Mouse (Mus musculus): Measurements from ENCODE around the gene Epha10. TPM values are rescaled to one million over a fixed set of nuclear protein-coding genes. Genes with fewer than 3 reads are reported as not detected.

The Epha10 gene
- under 1 TPM in 1 of 2 experiments, not detected in 1; 0.09 TPM for total RNA-seq (2023)

DNA sequence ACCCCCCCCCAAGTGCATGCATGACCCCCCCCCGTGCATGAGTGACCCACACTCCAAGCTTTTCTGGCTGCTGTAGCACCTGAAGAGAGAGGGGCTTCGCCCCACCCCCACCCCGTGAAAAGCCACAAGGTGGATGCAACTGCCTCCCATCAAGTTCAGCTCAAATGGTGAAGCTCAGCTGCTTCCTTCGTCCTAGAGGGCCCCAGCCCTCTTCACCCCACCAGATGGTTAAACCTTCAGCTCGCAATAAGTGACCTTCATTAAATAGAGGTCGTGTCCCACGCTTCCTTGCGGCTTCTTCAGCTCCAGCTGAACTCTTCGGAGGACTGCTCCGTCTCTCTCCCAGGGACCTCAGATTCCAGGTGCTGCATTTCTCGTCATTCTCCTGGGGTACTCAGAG is at the start of gene Epha10:
TSS of gene Epha10 (plus strand) at position 301 of the 400 bp plus-strand sequence.

GRCm38 (mm10) chr4:124850261-124850913 is 30.3 kb upstream of the Epha10 start, which contains the start of gene Yrdc:
Yrdc (plus strand) TSS chr4:124850679.

DNA sequence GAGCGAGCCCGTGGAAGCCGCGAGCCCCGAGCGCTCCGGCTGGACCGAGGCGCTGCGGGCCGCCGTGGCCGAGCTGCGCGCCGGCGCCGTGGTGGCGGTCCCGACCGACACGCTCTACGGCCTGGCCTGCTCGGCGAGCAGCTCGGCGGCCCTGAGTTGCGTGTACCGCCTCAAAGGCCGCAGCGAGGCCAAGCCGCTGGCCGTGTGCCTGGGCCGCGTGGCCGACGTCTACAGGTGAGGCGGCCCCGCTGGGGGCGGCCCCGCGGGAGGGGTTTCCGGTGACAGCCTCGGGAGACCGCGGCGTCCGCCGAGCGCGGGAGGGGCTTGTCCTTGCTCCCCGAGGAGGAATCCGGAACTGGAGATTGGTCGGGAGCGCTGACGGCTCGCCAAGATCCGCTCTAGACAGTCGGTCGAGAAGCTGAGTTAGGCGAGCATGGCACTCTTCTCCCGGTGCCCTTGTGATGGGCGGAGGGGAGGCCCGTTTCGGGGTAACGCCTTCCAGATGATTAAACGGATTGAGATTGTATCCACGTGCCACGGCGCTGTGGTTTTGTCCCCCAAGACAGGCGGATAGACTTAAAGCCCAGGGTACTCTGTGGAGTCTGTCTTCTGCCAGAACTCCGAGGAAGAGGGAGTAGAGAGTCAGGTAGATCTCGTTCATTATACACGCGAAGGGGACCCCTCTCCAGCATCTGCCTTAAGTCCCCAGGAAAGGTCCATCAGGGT is 29.6 kb upstream of the Epha10 start, which contains the start of gene 1110065P20Rik:
TSS of gene 1110065P20Rik (minus strand) at position 264 of the 726 bp plus-strand sequence.

GRCm38 (mm10) chr4:124861283-124862188 is 19.2 kb upstream of the Epha10 start, which contains the start of gene Maneal:
Maneal (minus strand) TSS chr4:124862171.

DNA sequence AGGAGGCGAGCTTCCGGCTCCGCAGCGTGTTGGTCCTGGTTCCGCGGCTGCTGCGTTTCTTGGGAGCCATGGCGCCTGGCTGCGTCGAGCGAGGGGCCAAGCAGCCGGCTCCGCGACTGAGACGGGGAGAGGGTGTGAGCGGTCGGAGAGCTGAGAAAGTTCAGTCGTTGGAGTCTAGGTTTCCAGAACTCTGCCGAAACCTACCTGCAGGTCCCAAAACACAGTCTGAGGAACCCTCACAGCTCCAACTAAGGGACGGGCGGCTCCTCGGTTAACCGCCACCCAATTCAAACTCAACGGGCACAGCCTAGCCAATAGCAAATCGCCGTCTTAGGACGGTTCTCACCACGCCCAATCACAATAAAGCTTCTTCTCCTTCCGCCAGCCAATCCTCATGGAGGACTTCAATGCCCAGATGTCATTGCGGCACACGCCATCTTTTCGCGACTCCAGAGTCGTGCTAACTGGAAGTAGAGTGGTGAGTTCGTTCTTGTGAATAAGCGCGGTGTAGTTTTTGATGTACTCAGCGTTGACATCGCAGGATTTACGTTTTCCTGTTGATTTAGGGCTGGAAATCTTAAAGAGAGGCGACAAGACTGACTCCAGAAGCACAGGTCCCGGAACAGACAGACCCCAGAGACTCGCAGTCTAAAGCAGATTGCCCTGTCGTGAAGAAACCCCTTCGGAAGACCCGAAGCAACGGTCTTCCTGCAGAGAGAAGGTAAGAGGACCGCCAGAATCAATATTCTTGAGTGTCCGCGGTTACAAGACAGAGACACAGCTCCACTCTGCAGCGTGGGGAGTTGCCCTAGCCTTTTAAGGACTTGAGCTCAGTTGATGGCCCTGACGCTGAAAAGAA is 56.1 kb downstream of the Epha10 start, which contains the start of gene 9930104L06Rik:
TSS of gene 9930104L06Rik (plus strand) at position 436 of the 859 bp plus-strand sequence.

DNA sequence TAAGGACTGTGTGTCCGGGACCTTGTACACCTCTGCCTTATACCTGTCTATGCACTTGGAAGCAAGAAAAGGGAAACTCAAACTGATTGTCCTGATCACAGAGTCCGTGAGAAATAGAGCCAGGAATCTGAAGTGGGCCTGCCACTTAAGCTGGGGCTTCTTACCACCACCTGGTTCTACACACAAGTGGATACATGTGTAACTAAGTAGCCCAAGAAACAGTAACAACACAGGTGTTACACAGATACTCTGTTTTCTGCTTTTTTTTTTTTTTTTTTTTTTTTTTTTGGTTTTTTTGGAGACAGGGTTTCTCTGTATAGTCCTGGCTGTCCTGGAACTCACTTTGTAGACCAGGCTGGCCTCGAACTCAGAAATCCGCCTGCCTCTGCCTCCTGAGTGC is 58.5 kb downstream of the Epha10 start, which contains the start of gene Cdca8:
TSS of gene Cdca8 (minus strand) at position 101 of the 400 bp plus-strand sequence.

Other genes with a start within 250 kb of the Epha10 start
- not detected for gene Pou3f1, start 224.1 kb upstream of the Epha10 start, total RNA-seq (2023)
- gene Utp11, start 187.3 kb upstream of the Epha10 start, total RNA-seq (2023) = 10 to 100 TPM; 12.2 to 13.3 TPM
- 10 to 100 TPM; 26.8 to 31.2 TPM for gene Fhl3, start 180.2 kb upstream of the Epha10 start, total RNA-seq (2023)
- gene Sf3a3, start 166.1 kb upstream of the Epha10 start, total RNA-seq (2023) = 10 to 100 TPM; 30.3 to 30.9 TPM
- gene Inpp5b, start 139.0 kb upstream of the Epha10 start, total RNA-seq (2023) = 10 to 100 TPM; 52.4 to 63.8 TPM
- gene Mtf1, start 78.8 kb upstream of the Epha10 start, total RNA-seq (2023) = 10 to 100 TPM; 45.3 to 53.3 TPM
- 10 to 100 TPM; 37.5 to 40.6 TPM for gene Yrdc, start 30.2 kb upstream of the Epha10 start, total RNA-seq (2023)
- 10 to 100 TPM in 1 of 2 experiments, 1 to 10 TPM in 1; 8.4 to 12.8 TPM for gene 1110065P20Rik, start 29.7 kb upstream of the Epha10 start, total RNA-seq (2023)
- gene Maneal, start 18.7 kb upstream of the Epha10 start, total RNA-seq (2023) = not detected
- 1 to 10 TPM; 7.6 to 8.3 TPM for gene 9930104L06Rik, start 56.1 kb downstream of the Epha10 start, total RNA-seq (2023)
- 10 to 100 TPM; 70.3 to 91.2 TPM for gene Cdca8, start 58.4 kb downstream of the Epha10 start, total RNA-seq (2023)
- 1 to 10 TPM; 1.9 to 3.3 TPM for gene Rspo1, start 105.5 kb downstream of the Epha10 start, total RNA-seq (2023)
- gene Gnl2, start 135.7 kb downstream of the Epha10 start, total RNA-seq (2023) = 10 to 100 TPM; 35.6 to 41.2 TPM
- not detected for gene Dnali1, start 184.8 kb downstream of the Epha10 start, total RNA-seq (2023)
- 10 to 100 TPM; 26.3 to 29.2 TPM for gene Snip1, start 185.8 kb downstream of the Epha10 start, total RNA-seq (2023)
- gene Meaf6, start 204.2 kb downstream of the Epha10 start, total RNA-seq (2023) = 10 to 100 TPM; 19.7 to 28.0 TPM
- 100 to 1,000 TPM; 106 TPM for gene Zc3h12a, start 246.9 kb downstream of the Epha10 start, total RNA-seq (2023)